Mouse (Mus musculus) lung, postnatal 25 days (tissue): Measurements from ENCODE around the gene Mrpl36.

Experiments used
- DNase-seq: peaks from one replicate; pipeline ENCODE4 v3.0.0; 2022; ENCODE audit warnings: low spot score

Gene Mrpl36

DNA sequence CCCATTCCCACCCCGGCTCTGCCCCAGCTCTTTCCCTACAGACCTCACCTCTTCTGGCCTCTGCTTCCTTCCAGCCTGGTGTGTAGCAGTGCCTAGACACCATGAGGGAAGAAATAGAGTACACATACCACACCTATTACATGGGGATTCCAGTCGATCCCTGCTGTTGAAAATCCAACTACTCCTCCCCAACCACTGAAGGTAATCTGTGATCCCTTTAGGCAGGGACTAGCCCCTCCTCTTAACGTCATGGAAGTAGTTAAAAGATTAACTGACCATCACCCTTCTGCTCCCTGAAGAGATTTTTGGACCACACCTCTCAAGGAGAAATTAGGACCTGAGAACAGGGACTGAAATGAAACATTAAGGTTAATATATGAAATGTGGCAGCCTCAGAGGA is 18.9 kb downstream of the Mrpl36 start:
- DNase-seq, result no peak

DNA sequence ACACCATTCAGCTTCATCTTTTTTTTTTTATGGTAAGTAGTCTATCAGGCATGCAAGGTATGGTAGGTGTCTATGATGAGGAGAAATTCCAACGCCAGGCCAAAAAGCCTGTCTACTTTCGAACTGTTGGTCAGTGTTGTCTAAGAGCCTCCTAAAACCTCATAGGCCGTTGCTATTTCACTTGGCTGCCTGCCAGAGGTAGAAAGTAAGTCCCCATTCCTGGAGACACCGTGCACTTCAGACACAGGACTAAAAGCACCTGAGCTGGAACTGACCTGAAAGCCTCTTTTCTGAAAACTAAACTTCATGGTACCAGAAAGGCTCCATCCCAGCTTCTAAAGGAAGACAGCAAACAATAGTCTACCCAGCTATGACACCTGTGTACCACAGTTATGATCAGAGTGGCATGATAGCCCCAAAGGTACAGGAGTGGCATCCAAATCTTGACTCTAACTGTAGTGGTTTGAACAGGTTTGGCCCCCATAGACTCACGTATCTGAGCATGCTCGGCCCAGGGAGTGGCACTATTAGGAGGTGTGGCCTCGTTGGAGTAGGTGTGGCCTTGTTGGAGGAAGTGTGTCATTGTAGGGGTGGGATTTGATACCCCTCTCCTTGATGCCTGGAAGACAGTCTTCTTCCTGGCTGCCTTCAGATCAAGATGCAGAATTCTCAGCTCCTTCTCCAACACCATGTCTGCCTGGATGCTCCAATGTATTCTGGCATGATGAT is 19.8 kb downstream of the Mrpl36 start:
- no peak for DNase-seq

DNA sequence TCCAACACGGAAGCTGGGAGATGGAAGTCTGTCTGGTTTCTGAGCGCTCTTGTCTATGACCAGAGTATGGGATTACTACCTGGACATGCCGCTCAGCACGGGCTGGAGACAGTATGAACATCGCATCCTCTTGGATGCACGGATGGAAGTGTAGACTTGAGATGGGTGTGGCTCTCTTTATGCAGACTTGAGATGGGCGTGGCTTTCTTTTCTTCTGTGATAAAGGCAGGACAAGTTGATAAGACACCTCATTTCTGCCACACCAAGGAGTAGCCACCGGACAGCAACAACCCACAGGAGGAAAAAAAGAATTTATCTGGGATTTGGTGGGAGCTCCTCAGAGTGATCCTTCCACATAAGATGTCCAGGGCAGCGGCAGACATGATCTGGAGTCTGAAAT is 22.4 kb downstream of the Mrpl36 start:
- no peak for DNase-seq

DNA sequence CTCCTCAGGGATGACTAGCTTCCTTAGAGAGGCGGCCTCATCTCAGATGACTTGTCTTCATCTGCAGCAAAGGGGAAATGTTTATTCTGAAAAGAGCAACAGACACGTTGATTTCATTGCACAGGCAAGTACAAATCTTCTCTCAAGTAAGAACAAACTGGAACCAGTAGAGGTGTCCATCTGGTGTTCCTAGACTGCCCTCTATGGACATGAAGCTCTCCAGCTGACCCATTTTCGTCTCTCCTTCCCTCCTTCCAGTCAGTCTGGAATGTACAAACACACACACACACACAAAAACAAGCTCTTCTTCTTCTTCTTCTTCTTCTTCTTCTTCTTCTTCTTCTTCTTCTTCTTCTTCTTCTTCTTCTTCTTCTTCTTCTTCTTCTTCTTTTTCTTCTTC is 23.6 kb downstream of the Mrpl36 start:
- DNase-seq, result no peak

DNA sequence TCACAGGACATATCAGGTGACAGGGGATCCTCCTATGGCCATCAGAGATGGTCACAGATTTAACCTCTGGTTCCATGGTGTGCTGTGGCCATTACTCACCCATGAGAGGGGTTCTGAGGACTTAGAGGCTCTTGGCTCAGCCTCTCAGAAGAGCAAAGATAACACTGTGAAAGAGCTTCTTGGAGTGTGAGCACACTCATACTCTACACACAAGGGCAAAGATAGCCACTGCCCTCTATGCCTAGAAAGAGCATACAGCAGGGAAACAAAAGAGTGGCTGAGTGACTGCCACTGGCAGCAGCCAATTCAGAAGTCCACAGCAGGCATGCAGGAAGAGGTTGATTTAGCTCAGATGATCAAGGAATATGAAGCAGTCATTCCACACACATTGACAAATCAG is 24.2 kb downstream of the Mrpl36 start:
- DNase-seq, result no peak

DNA sequence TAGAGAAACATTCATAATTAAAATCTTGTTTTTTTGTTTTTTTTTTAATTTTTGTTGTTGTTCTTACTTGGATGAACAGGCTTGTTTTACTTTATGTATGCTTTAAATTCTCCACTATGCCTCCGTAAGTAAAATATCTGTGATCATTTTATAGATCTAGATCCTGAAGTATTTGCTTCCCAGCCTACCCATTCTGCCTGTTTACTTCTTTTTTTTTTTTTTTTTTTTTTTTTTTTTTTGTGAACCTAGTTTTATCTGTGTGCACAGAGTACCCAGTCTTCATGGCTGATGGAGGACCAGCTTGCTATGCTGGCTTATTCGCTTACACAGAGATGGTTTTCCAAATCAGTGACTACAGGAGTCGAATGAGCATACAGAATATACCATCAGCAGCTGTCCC is 28.8 kb downstream of the Mrpl36 start:
- no peak for DNase-seq

DNA sequence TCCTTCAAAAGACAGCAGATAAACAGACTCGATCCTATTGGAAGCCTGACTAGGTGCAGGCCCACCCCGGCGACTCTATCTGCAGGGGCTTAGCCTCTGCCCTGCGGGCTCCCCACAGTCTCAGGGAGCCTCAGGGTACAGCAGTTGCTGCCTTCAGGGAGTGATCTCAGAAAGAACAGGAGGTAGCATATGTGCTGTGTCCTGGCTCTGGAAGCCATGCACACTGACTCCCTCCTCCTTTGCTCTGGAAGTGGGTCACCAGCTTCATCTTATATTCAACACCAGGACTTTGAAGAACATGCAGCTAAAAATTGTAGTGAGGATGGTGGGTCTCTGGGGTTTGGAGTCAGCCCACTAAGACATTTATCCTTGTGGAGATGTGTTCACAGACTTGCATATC is 45.1 kb downstream of the Mrpl36 start:
- DNase-seq, result no peak

DNA sequence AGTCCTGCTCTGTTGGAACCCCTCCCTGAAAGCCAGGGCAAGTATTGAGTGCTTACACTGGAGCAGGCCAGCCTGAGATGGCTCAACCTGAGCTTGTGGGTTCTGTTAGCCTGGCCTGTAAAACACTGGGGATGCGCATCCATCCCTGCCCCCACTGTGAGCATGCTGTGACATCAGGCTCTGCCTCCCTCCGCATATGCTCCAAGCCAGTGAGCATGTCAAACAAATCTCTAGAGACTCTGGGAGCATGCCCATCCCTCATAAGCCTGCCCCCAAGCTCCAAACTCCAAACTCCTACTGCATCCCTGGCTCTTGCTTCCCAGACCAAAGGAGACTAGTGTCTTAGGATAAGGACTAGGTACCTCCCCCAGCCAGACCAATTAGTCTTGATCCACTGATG is 46.3 kb downstream of the Mrpl36 start:
- no peak for DNase-seq

DNA sequence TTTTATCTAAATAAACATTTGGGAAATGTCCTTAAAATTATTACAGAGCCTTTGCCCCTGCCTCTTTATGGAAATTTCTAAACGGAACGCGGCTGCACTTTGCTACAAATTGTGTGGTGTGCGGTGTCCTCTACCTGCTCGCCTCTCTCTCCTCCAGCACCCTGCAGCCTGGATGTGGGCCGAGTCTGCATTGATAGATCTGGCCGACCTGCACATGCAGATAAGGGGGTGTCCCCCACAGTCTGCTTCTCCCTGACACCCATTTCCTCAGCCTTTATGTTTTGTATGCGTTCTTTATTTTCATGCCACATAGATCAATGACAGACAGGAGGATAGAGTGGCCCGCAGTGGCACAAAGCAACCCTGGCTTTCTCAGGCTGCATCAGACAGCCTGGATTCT is 49.3 kb downstream of the Mrpl36 start:
- no peak for DNase-seq
